Mouse (Mus musculus): Measurements from ENCODE around the gene Hnrnpf.

The Hnrnpf gene

DNA sequence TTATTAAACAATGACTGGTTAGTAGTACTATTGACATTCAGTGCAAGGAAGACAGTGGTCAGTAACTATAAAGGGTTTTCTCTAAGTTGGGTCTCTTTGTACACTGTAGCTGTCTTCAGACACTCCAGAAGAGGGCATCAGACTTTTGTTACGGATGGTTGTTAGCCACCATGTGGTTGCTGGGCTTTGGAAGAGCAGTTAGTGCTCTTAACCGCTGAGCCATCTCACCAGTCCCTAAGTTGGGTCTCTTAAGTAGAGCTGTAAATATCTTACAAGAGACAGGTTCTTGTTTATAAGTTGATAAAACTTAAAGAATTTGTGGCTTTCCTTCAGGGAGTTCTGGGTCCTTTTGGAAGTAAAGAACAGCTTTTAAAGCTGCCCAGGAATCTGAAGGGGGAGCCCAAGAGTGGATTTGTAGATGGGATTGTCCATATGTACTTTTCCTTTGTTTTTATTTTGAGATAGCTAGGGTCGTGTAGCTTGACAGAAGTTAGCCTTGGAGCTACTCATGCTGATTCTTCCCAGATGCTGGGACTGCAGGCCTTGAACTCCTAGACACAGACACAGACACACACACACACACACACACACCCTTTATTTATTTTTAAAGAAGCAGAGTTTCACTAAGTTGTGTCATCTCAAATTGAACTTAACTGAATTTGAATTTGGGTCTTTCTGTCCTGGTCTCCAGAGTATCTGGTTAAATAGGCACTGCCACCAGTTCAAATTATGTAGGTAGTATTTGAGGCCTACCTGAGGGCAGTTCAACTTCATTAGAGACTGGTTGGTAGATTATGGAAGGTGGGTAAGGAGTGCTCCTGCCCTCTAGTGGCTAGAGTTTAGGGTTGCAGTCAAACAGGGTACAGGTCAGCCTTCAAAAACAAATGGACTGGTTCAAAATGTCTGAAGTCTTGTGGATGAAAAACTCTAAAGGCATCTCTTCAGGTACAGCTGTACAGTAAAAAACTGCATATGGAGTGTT, 20.8 kb downstream of the Hnrnpf start:
- DNase-seq (ENCODE audit: low spot score) = no peak

DNA sequence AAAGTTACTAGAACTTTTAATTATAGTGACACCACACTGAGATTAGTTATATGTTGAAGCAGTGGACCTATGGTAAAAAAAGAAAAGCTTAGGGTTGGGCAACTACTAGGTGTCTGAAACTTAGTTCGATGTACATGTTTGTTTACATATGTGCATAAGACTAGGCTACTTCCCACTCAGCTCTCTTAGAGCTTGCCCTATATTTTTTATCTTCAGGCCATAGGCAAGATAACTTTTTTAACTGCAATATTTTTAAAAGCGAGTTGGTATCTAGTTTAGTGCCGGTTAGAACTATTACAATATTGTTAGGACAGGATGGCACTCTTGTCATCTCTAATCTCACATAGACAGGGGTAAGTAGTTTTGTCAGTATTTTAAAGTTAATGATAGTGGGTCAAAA, 21.9 kb downstream of the Hnrnpf start:
- DNase-seq (ENCODE audit: low spot score) = no peak

DNA sequence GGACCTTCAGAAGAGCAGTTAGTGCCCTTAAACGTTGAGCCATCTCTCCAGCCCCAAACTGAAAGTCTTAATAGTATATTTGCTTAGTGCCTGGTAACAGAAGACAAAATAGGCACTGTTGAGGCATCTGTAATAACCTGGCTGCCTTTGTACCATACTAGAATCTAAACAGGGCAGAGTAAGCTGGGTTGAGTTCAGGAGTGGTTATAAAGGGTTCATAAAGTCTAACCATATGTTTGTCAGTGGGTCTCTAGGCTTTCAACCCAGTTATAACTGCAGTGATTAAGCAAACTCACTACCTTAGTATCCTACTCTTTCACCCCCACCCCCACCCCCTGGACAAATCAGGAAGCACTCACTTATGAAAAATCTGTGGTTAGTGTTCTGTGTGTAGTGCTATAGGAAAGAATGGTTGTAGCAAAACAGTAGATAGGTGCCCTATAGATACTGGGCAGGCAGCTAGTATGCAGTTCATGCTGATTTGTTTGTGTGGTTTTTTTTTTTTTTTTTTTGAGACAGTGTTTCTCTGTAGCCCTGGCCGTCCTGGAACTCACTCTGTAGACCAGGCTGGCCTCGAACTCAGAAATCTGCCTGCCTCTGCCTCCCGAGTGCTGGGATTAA, 26.9 kb downstream of the Hnrnpf start:
- DNase-seq (ENCODE audit: low spot score) = no peak

DNA sequence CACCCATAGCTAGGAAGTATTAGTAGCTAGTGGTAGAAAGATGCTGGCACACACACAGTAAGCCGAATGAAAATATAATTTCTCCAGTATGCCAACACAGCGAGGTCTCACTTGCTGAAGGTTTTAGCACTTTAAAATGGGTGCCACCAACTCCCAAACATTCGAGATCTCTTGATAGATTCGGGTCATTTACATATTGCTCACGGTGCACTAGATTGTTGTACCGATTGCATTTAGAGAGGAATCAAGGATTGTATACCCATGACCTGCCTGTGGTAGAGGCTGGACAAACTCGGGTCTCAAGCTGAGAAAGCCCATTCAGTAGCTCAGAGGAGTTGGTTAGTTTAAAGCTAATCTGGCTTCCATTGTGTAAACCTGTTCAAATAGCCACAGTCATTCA, 27.8 kb downstream of the Hnrnpf start:
- no peak for DNase-seq (ENCODE audit: low spot score)

DNA sequence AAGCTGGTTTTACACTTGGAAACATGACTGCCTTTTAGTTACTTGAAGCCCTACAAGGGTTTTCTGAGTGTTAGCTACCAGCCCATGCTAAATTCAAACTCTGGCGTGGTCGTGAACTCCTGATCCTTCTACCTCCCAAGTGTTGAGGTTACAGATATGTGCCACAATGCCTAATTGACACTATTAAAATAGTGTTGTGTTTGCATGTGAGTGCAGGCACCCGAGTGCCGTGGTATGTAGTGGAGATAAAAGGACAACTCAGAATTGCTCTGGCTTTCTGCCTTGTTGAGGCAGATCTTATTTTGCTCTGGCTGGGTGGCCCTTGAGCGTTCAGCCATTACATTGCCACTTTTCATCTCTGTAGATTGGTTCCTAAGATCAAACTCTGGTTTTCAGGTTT, 28.6 kb downstream of the Hnrnpf start:
- no peak for DNase-seq (ENCODE audit: low spot score)

DNA sequence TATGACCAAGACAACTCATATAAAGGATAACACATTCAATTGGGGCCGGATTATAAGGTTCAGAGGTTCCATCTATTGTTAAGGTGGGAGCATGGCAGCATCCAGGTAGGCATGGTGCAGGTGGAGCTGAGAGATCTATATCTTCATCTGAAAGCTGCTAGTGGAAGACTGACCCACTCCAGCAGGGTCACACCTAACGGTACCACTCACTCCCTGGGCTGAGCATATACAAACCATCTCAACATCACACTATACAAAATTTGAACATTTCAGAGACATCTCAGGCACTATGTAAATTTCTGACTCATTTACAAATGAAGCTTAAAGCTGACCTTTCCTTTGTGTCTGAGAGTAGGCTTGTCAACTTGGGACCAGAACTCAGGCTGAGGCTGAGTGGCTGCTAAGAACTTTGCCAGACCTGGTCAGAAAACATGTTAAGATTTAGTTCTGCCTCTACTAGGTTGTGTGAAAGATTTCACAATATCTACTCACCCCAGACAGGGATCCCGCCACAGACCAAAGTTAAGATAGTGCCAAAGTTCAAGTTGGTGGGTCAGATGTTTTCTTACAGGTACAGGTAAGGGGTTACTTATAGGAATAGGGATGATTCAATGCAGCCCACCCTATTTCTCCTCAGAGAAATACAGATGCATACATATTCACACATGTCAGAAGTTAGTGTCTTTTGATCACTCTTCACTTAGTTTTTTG, 30.0 kb downstream of the Hnrnpf start:
- DNase-seq (ENCODE audit: low spot score) = no peak

DNA sequence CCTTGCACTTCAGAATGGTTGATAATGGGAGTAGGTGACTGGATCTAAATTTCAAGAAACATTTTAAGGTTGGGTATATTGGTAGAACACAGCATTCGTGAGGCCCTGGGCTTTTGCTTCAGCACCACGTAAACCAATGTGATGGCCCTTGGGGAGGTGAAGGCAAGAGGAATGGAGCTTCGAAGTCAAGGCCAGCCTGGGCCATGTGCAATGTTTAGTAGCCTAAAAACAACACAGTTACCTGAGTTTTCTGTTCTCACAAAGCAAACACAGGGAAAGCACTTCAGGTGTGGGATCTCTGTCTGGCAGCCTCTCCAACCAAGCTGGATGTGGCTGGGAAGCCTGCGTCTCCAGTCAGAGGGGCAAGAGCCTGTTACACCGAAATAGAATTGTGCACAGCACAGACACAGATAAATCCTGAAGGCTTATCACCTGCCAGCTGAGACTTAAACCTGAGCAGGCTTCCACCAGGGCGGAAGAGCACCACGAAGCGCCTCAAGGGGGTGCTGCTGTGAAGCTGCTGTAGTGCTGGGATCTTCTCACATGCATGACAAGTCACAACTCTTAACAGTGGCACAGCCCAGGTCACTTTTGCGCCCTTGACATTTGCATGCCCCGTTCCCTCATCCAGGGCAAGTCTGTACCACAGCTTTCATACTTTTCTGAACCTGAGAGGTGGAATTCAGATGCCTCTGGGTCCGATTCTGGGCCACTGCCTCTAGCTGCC, 32.4 kb downstream of the Hnrnpf start:
- DNase-seq (ENCODE audit: low spot score) = no peak

DNA sequence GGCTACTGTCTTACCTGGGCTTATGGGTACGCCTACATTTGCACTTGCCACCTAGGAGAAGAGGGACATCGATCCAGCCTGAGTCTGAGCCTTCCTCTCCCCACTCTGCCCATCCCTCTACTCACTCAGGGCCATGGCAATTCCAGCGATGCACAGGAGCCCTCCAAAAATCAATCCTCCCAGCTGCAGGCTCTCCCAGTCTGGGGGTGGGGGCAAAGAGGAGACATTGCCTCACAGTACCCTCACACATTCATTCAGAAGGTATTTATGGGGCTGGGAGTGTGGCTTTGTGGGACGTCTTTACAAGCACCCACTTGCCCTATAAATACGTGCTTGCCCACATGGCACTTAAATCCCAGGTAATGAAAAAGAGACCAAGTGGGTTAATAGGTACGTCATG, 34.2 kb downstream of the Hnrnpf start:
- no peak for DNase-seq (ENCODE audit: low spot score)

DNA sequence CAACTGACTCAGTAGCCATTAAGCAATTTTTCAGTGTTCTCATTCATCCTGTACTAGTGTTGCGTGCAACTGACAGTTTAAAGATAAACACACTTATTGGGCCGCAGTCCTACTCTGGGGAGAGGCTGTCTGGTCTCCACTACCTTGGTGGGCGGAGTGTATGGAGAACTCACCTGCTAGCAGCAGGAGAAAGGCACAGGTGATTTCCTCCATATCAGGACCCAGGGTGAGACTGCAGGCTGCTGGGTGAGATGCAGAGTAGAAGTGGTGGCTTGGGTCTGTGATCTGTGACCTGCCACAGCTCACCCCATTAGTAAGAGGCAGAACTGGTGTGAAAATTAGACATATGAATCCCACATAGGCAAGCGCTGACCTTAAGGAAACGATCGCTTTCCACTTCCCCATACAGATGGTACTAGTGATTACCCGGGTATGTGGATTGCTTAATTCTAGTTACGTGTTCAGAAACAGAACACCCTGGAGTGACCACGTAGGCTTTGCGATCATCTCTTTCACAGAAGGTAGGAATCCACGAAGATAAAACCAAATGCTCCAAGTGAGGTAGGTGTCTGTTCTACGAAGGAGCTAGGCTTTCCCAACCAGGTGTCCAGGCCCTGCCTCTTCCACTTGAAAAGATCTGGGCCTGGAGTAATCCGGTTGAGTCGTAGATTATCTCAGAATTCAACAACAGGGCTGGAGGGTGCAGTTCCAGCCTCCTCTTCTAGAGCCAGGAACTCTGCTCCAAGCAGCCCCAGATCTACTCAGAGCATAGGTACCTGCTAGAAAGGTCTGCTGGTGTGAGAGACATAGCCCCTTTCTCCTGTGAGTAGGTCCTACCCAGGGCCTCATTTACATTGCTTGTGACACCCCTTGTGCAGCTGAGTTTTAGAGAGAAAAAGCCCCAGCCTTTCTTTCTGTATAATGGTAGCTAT, 35.8 kb downstream of the Hnrnpf start:
- no peak for DNase-seq (ENCODE audit: low spot score)

DNA sequence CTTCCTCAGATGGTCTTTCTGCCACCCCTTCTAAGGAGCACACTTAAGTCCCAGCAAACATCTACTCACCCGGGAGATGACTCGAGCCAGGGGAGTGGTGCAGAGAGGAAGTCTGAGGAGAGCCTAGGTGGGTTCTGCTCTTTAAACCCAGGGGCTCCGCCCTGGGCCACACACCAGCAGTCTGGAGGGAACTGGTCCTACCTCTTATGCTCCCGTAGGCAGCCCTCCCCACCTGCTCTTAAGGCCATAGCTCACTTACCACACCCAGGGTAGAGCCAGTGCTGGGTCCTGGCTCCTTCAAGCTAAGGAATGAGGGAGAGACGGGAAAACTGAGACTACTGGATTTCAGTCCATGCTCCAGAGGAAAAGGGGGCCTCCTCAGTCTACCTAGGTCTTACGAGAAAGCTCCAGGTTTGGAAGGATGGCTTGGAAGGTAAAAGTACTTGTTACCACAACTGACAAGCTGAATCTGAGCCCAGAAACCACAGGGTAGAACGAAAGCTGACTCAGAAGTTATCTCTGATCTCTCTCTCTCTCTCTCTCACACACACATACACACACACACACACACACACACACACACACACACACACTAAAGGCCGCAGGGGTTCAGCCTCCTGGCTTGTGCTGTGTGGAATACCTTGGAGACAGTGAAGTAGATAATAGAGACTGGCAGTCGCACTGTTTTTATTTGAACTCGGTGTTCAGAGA, 37.3 kb downstream of the Hnrnpf start, which contains the start of gene Fxyd4:
Gene Fxyd4, minus strand, starts transcription at position 471 of the 711 bp plus-strand sequence.
- no peak for DNase-seq (ENCODE audit: low spot score)

DNA sequence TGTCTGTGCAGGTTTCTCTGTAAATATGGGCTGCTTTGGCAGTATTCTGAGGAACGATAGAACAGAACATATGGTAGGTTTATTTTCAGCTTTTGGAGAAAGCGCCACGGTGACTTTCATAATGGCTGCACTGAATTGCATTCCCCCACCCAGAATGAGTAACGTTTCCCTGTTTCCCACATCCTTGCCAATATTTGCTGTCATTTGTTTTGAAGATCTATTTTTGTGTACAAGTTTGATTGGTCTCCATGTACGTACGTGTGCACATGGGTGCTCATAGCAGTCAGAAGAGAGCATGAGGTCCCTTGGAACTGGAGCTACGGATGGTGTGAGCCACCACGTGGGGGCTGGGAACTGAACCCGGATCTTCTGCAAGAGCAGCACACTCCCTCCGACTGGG, 38.8 kb downstream of the Hnrnpf start:
- DNase-seq (ENCODE audit: low spot score) = no peak

DNA sequence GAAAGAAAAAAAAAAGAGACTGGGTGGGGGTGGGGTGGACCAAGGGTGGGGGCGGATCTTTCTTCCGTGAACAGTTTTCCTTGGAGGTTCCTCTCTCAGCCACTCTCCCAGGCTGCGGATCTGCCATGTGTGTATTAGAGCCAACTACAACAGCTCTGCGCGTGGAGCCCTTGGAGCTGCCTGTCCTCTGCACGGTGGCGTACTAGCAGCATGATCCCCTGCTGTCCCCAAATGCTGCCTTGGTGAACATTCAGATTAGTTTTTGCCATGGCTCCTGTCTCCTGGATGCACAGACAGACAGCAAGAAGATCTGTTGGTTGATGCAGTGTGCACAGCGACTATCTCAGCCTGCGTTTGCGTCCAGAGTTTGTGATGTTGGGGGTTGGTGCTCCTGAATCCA, 42.6 kb downstream of the Hnrnpf start:
- DNase-seq (ENCODE audit: low spot score) = no peak

DNA sequence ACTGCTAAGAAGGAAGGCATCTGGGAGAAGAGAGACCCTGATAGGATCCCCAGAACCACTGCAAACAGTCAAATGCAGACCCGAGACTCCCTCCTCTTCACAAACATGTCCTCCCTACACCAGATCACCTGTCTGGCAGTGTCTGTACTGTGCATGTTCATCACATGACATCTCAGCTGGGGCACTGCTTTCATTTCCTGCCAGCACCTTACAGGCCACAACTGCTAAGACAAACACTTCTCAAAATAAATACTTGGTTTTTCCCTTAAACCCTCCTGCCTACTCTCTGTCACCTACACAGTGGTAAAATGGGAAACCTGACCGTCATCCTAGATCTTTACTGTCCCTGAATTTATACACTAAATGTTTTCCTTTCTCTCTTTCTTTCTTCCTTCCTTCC, 43.8 kb downstream of the Hnrnpf start:
- DNase-seq (ENCODE audit: low spot score) = no peak

DNA sequence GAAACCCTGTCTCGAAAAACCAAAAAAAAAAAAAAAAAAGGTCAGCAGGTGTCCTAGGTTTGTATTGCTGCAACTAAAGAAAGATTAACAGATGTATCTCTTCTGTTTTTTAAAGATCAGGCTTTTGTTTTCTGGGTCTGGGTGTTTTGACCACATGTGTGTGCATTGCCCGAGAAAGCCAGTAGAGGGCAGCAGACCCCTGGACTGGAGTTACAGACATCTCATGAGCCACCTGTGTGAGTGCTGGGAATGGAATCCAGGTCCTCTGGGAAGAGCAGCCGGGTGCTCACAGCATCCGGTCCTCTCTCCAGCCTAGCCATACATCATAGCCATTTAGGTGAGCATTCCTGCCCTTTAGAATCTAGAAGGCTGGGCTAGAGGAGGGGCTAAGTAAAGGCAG, 52.2 kb downstream of the Hnrnpf start:
- no peak for DNase-seq (ENCODE audit: low spot score)

DNA sequence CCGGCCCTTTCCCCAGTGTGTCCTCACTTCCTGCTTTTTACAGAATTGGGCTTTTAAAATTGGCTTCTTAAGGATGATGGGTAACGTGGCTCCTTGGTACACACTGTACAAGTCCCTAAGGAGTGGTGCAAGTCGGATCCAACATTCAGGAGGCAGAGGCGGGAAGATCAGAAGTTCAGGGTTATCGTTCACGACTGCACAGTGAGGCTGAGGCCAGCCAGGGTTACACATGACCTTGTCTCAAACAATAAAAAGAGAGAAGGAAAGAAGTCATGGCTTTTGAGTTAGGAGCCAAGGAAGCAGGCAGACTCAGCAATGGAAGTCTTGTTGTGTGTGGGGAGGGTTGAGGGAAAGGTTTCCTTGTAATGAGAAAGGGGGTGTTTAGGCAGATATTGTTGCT, 56.0 kb downstream of the Hnrnpf start:
- DNase-seq (ENCODE audit: low spot score) = no peak

DNA sequence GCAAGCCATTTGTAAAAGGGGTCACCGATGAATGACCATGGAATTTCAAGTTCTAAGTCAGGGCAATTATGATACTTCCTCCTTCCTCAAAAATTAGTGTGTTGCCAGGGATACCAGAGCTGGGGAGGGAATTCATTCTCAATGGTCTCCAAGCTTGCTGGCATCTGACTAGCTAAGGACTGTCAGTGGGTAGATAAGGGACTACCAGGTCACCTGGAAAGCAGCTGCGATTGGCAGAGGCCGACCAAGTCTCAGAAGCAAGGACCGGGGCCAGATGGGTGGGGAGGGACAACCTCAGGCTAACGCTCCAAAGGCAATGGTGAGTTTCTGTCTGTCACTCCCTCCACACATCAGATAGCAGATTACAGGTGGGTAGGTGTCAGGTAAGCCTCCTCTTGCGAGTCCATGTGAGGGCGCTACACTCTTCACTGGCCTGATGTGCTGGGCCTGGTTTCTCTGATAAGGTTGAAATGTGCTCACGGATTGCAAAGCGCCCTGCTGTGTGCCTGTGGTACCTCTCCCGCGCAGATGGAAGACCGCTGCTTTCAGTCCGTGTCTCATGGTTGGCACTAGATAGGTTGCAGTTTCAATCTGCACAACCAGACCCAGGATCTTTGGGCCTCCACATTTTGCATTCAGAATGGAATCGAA, 56.9 kb downstream of the Hnrnpf start:
- DNase-seq (ENCODE audit: low spot score) = no peak

DNA sequence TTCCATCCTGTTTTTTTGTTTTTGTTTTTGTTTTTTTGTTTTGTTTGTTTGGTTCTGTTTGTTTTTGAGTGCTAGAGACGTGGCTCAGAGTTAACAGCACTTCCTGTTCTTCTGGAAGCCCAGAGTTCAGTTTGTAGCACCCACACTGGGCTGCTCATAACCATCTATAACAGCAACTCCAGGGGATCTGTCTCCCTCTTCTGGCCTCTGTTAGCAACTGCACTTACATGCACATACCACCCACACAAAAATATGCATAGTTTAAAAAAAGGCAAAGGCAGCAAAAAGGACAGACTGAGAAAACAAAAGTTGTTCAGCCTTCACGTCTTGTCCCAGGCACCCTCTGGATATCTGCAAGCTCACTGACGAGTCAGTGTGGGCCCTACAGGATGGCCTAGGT, 63.1 kb downstream of the Hnrnpf start:
- no peak for DNase-seq (ENCODE audit: low spot score)

DNA sequence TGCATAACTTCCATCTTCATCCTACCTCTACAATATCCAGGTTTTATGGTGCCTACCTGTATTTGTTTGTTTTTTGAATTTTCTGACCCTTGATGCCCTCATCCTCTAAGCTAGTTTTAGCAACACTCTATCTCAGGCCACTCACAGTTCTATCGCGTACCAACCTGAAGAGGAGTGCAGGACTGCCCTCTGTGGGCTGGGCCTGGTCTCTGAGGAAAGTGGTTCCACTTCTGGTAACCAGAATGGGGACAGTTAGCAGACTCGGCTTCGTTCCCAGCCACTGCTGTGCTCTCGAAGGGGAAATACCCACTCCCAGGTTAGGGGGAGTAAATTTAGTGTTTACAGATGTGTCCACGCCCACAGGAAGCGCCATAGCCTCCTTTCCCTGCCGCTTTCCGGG, 66.6 kb downstream of the Hnrnpf start:
- no peak for DNase-seq (ENCODE audit: low spot score)

All from left cerebral cortex, adult 11 months (tissue).